Mouse (Mus musculus): ENCODE results near the gene Prkar1b. TPM values are rescaled to one million over a fixed set of nuclear protein-coding genes. Genes with fewer than 3 reads are reported as not detected.
A peak's percentile ranks its signal among the peaks of the same experiment; 100 is the strongest.

Gene Prkar1b
- polyA plus RNA-seq, 1 experiment = 1.4 TPM

DNA sequence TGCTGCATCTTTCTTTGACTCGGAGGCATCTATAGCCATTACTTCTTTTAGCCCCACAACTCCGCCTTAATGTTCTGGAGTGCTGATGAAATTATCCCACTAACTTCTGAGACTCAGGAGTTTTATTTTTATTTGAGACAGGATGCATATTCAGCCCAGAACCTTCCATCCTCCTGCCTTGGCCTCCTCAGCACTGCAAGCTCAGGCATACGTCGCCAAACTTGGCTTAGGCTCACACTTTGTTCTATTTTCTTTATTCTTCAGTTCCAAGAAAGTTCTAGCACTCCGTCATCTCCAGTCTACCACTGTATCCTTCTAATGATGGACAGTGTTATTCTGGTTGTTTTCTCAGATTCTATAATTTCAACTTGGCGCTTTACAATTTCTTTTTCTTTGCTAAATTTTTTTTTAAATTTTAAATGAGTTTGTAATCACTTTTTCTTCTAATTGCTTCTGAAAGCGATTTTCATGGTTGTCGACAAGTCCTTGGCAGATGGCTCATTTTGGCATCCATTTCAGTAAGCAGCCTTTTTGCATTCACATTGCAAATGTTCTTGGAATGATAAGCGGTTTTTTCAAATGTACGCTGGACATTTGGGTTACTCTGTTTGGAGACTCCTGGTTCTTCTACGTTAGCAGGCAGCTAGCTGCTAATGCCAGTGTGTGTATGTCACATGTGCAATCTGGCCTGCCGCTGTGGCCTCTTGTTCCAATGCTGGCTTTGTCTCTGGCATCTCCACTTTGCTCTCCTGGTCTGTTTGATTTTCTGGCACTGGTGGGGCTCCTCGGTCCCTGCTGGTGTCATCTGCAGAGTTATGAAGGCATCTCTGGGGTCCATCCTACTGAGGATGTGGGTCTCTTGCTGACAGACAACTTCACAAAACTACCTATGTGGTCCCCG, 2.4 kb downstream of the Prkar1b start:
- TF ChIP-seq FLI1 (IDR thresholded peaks at IDR 0.05; ENCODE audit: low read length) = no peak
- TF ChIP-seq GATA1 (IDR thresholded peaks at IDR 0.05; ENCODE audit: borderline replicate concordance, low read length) = no peak
- no peak overlapping the region for H3K4me3 ChIP-seq (replicated peaks)
- H3K4me1 ChIP-seq = peaks cover 59% of the 10 kb centered on the region
- peaks cover 53% of the 10 kb centered on the region for H3K36me3 ChIP-seq (replicated peaks; ENCODE audit: low read length)
- no peaks in the 10 kb centered on the region for H3K27me3 ChIP-seq (replicated peaks)
- H3K9me3 ChIP-seq = peaks cover 21% of the 10 kb centered on the region

DNA sequence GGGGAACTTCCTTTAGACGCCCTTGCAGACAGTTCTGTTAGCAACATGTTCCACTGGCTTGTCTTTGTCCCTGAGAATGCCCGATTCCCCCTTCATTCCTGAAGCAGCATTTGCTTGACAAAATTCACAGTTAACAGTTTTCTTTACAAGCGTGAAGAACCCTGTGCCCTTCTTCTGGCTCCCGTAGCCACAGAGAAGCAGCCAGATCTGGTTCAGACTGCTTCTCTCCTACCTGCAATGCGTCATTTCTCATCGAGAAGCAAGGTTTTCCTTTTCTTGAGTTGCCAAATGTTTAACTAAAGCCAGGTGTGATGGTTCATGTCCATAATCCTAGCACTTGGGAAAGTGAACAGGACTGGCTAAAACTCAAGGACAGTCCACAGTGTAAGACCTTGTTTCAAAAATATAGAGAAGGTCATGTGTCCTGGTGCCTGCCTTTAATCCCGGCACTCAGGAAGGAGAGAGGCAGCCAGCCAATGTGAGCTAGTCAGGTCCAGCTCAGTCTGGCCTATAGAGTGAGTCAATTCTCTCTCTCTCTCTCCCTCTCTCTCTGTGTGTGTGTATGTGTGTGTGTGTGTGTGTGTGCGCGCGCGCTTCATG, 3.2 kb downstream of the Prkar1b start:
- no peak overlapping the region for H3K4me3 ChIP-seq (replicated peaks)
- H3K27me3 ChIP-seq (replicated peaks) = no peaks in the 10 kb centered on the region
- peaks cover 21% of the 10 kb centered on the region for H3K9me3 ChIP-seq
- peaks cover 51% of the 10 kb centered on the region for H3K4me1 ChIP-seq
- no peak for TF ChIP-seq FLI1 (IDR thresholded peaks at IDR 0.05; ENCODE audit: low read length)
- TF ChIP-seq GATA1 (IDR thresholded peaks at IDR 0.05; ENCODE audit: borderline replicate concordance, low read length) = no peak
- peaks cover 45% of the 10 kb centered on the region for H3K36me3 ChIP-seq (replicated peaks; ENCODE audit: low read length)

DNA sequence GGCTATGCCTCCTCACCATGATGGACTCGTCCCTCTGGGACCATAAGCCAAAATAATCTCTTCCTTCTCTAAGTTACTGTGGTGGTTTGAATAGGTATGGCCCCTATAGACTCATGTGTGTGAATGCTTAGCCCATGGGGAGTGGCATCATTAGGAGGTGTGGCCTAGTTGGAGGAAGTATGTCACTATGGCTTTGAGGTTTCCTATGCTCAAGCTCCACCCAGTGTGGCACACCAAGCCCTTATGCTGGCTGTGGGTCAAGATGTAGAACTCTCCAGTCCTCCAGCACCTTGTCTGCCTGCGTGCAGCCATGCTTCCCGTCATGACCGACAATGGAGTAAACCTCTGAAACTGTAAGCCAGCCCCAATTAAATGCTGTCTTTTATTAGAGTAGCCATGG, 4.1 kb downstream of the Prkar1b start:
- Histone ChIP-seq H3K36me3 (replicated peaks; ENCODE audit: low read length) (peaks cover 41% of the 10 kb centered on the region), H3K27me3 (replicated peaks) (peaks cover 2% of the 10 kb centered on the region), H3K9me3 (peaks cover 21% of the 10 kb centered on the region), H3K4me1 (peaks cover 43% of the 10 kb centered on the region), H3K4me3 (replicated peaks) (peak overlapping the region; percentile 25)
- TF ChIP-seq GATA1 (IDR thresholded peaks at IDR 0.05; ENCODE audit: borderline replicate concordance, low read length) = no peak
- no peak for TF ChIP-seq FLI1 (IDR thresholded peaks at IDR 0.05; ENCODE audit: low read length)

DNA sequence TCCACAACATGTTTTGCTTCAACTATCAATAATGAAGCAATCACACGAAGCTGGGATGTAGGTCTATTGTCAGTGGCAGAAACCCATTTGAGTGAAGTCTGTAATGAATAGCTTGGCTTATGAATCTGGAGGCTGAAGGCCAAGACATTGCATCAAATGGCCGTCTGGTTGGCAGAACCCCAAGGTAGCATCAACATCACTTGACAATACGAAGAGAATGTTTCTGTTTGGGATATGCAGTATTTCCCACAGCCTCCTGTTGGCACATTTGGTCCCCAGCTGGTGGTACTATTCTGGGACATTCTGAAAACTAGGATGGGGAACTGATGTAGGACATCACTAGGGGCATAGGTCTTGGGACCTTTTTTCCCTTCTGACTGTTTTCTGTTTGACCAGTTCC, 5.9 kb downstream of the Prkar1b start:
- Histone ChIP-seq H3K9me3 (peaks cover 28% of the 10 kb centered on the region), H3K36me3 (replicated peaks; ENCODE audit: low read length) (peaks cover 41% of the 10 kb centered on the region), H3K4me3 (replicated peaks) (no peak overlapping the region), H3K4me1 (peaks cover 40% of the 10 kb centered on the region), H3K27me3 (replicated peaks) (peaks cover 5% of the 10 kb centered on the region)
- TF ChIP-seq FLI1 (IDR thresholded peaks at IDR 0.05; ENCODE audit: low read length) = no peak
- TF ChIP-seq GATA1 (IDR thresholded peaks at IDR 0.05; ENCODE audit: borderline replicate concordance, low read length) = no peak

DNA sequence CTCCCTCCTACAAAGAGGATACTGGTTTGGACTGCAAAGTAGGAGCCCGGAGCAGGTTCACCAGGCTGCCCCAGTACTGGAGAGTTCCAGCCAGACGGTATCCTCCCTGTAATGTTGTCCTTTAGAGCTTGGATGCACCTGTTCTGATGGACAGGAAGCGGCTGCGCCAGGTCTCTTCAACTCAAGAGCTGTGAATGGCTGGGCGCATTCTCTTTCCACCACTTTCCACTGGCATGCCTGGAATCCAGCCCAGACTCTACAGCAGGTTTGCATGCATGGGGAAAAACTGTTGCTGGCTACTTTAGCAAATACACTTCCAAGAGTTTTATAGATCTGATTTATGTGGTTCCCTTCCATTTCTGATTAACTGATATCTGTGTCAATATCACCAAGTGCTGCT, 8.5 kb downstream of the Prkar1b start:
- no peak overlapping the region for H3K4me3 ChIP-seq (replicated peaks)
- H3K27me3 ChIP-seq (replicated peaks) = peaks cover 12% of the 10 kb centered on the region
- H3K9me3 ChIP-seq = peaks cover 28% of the 10 kb centered on the region
- peaks cover 24% of the 10 kb centered on the region for H3K4me1 ChIP-seq
- TF ChIP-seq FLI1 (IDR thresholded peaks at IDR 0.05; ENCODE audit: low read length) (no peak), GATA1 (IDR thresholded peaks at IDR 0.05; ENCODE audit: borderline replicate concordance, low read length) (no peak)
- H3K36me3 ChIP-seq (replicated peaks; ENCODE audit: low read length) = peaks cover 26% of the 10 kb centered on the region

DNA sequence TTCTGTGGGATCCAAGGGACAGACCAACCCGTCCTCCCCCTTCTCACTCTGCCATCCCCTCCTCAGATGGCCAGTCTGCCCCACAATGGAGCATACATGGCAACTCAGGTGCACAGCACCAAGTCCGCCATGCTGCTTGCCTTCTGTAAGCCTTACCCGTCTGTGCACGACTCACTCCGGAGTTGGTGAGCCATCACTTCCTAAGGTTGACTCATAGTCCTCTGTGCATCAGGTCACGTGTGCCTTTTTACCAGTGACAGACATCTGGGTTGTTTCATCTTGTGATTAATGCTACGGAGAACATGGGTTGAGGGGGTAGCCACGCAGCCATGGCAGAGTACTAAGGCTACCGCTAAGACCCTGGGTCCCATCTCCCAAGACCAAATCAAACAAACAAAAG, 9.2 kb downstream of the Prkar1b start:
- Histone ChIP-seq H3K27me3 (replicated peaks) (peaks cover 12% of the 10 kb centered on the region), H3K4me1 (peaks cover 18% of the 10 kb centered on the region), H3K9me3 (peaks cover 25% of the 10 kb centered on the region), H3K4me3 (replicated peaks) (peak overlapping the region; percentile 15), H3K36me3 (replicated peaks; ENCODE audit: low read length) (peaks cover 19% of the 10 kb centered on the region)
- TF ChIP-seq GATA1 (IDR thresholded peaks at IDR 0.05; ENCODE audit: borderline replicate concordance, low read length) (no peak), FLI1 (IDR thresholded peaks at IDR 0.05; ENCODE audit: low read length) (no peak)

DNA sequence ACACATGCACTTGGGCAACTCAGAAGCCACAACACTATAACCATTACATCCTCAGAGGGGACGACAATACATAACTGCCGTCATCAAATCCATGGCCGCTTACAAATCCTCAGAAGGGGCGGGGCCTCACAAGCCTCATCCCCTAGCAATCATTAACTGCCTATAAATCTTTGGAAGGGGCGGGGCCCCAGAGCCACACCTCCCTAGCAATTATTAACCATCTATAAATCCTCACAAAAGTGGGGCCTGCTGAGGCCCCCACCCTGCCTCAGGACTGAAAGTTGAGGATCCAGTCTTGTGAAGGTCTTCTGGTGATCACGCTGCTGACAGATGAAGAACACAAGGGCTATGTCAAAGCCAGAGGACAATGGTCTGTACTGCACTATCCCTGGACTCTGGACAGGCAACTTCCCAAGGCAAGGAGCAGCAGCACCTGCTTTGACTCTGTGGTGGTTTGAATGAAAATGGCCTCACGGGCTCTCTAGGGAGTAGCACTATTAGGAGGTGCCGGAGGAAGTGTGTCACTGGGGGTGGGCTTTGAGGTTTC, 10.8 kb downstream of the Prkar1b start:
- H3K9me3 ChIP-seq = peaks cover 9% of the 10 kb centered on the region
- TF ChIP-seq GATA1 (IDR thresholded peaks at IDR 0.05; ENCODE audit: borderline replicate concordance, low read length) = no peak
- TF ChIP-seq FLI1 (IDR thresholded peaks at IDR 0.05; ENCODE audit: low read length) = no peak

DNA sequence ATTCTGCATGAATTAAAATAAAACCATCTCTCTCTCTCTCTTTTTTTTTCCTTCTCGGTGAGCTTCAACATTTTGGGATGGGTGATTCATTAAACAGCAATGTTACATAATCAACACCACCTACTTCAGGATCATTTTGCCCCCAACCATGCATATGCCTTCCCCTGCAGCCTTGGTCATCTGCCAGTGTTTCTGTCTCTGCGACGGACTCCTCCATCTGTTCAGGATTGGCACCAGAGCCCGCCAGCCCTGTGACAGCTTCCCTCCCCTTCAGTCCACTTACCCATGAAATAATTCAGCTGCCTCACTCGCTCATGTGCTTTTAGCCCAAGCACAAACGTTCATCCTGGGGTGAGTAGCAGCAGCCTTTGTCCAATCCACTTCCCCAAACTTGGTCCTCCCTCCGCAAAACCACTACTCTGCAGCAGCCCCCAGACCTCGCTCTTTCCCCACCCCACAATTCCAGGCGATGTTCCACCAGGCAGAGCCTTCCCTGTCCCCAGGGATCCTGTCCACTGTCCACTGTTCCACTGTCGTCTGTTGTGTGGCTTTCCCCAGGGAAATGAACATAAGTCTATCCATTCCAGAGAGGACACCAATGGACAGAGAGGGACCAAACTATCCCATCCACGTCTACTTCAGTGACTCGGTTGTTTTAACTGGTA, 11.4 kb downstream of the Prkar1b start:
- Histone ChIP-seq H3K4me3 (replicated peaks) (no peak overlapping the region), H3K9me3 (peaks cover 6% of the 10 kb centered on the region), H3K36me3 (replicated peaks; ENCODE audit: low read length) (no peaks in the 10 kb centered on the region), H3K27me3 (replicated peaks) (peaks cover 16% of the 10 kb centered on the region), H3K4me1 (peaks cover 13% of the 10 kb centered on the region)
- TF ChIP-seq FLI1 (IDR thresholded peaks at IDR 0.05; ENCODE audit: low read length) = no peak
- no peak for TF ChIP-seq GATA1 (IDR thresholded peaks at IDR 0.05; ENCODE audit: borderline replicate concordance, low read length)

More for the DNA sequence above, 10.8 kb downstream of the Prkar1b start:
- Histone ChIP-seq H3K36me3 (replicated peaks; ENCODE audit: low read length) (peaks cover 3% of the 10 kb centered on the region), H3K27me3 (replicated peaks) (peaks cover 14% of the 10 kb centered on the region), H3K4me1 (peaks cover 13% of the 10 kb centered on the region), H3K4me3 (replicated peaks) (no peak overlapping the region)

DNA sequence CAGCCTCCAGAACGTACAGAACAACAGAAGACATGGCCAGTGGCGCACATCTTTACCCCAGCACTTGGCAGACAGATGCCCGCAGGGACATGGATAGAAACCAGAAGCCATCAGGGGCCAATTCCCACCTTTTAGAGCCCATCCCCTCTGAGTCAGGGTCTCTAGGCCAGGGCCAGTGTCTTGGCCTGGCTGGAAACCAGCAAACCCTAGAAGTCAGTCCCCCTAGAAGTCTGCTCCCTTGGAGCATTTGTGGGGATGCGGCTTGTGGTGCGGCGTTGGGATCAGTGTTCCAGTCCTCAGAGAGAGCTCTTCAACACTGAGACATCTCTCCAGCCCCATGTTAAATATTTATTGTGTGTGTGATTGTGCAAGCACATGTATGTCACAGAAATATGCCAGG, 12.6 kb downstream of the Prkar1b start:
- no peak for TF ChIP-seq FLI1 (IDR thresholded peaks at IDR 0.05; ENCODE audit: low read length)
- peaks cover 16% of the 10 kb centered on the region for H3K4me1 ChIP-seq
- H3K9me3 ChIP-seq = peaks cover 6% of the 10 kb centered on the region
- H3K36me3 ChIP-seq (replicated peaks; ENCODE audit: low read length) = no peaks in the 10 kb centered on the region
- H3K4me3 ChIP-seq (replicated peaks) = no peak overlapping the region
- peaks cover 22% of the 10 kb centered on the region for H3K27me3 ChIP-seq (replicated peaks)
